Mouse (Mus musculus): Measurements from ENCODE around the gene Calr.

GRCm38 (mm10) chr8:84856434-84856833 lies 9.7 kb upstream of the Calr start:
- TF ChIP-seq CTCF (conservative IDR thresholded peaks at IDR 0.05; ENCODE audit: low read length) (no peak), POU5F1 (IDR thresholded peaks at IDR 0.05; ENCODE audit: borderline replicate concordance, low read length) (no peak)
